Mouse (Mus musculus) bone marrow, adult 2 months (tissue): ENCODE data around the gene Dnaja4. TPM values are rescaled to one million over a fixed set of nuclear protein-coding genes. Genes with fewer than 3 reads are reported as not detected.

Experiments used
- H3K27ac ChIP-seq: fragments of 200-500 bp; 2 replicates; pipeline ENCODE4 v1.5.1; 2012; ENCODE audit warnings: low read depth, mild to moderate bottlenecking, control low read depth, inconsistent platforms, low read length; ENCODE audit not compliant: control insufficient read depth, poor library complexity, insufficient read depth
- H3K4me1 ChIP-seq: fragments of 200-500 bp; 2 replicates; pipeline ENCODE4 v1.6.1; 2011; ENCODE audit warnings: low read length; ENCODE audit not compliant: control insufficient read depth, insufficient read depth
- H3K4me3 ChIP-seq: fragments of 200-500 bp; replicated peaks from 2 replicates; pipeline ENCODE3; 2011; ENCODE audit warnings: mild to moderate bottlenecking, low read depth, low read length, control low read depth; ENCODE audit not compliant: control insufficient read depth
- CTCF ChIP-seq: fragments of 200-500 bp; IDR thresholded peaks from 2 replicates; pipeline ENCODE4 v1.5.1; 2011; ENCODE audit warnings: low read length, control low read depth; ENCODE audit not compliant: control insufficient read depth, insufficient read depth
- POLR2A ChIP-seq: fragments of 200-500 bp; IDR thresholded peaks from 2 replicates; pipeline ENCODE4 v1.6.1; 2011; ENCODE audit warnings: low read depth, mild to moderate bottlenecking, control low read depth, low read length, borderline replicate concordance; ENCODE audit not compliant: control insufficient read depth
- WGBS: fragments of 180-500 bp; shearing (Covaris S2); methylation state at CpG from one replicate; pipeline ENCODE4 v1.1.7; 2018; 5-methylcytosine and 5-hydroxymethylcytosine counted together
- polyA plus RNA-seq: library from polyadenylated mRNA; stranded (reverse); fragments of >200 nt; gene quantifications from 2 replicates; pipeline ENCODE4 v1.2.4, GENCODE M21; 2011; ENCODE audit warnings: low replicate concordance; ENCODE audit not compliant: missing spikeins, insufficient read depth, insufficient read length

The Dnaja4 gene
- polyA plus RNA-seq, 1 experiment, result 26.9 TPM

DNA sequence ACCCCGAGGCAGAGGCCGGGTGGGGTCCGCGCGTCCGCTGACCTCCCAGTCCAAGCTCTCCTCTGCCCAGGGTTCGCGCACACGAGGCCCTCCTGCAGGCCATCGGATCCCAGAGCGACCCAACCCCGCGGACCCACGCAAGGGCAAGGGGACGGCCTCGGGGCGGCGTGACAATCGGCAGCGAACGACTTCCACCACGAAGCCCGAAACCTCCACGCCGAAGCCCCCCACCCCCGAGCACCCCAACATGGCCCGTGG lies 343 bp downstream of the Dnaja4 start:
- peak overlapping the region; percentile 78 for H3K27ac ChIP-seq
- peak overlapping the region; percentile 62 for H3K4me3 ChIP-seq
- TF ChIP-seq POLR2A (no peak), CTCF (no peak)
- 7% methylated on average over 27 of the region's 27 CpGs for WGBS
- H3K4me1 ChIP-seq, result no peaks in the 10 kb centered on the region

DNA sequence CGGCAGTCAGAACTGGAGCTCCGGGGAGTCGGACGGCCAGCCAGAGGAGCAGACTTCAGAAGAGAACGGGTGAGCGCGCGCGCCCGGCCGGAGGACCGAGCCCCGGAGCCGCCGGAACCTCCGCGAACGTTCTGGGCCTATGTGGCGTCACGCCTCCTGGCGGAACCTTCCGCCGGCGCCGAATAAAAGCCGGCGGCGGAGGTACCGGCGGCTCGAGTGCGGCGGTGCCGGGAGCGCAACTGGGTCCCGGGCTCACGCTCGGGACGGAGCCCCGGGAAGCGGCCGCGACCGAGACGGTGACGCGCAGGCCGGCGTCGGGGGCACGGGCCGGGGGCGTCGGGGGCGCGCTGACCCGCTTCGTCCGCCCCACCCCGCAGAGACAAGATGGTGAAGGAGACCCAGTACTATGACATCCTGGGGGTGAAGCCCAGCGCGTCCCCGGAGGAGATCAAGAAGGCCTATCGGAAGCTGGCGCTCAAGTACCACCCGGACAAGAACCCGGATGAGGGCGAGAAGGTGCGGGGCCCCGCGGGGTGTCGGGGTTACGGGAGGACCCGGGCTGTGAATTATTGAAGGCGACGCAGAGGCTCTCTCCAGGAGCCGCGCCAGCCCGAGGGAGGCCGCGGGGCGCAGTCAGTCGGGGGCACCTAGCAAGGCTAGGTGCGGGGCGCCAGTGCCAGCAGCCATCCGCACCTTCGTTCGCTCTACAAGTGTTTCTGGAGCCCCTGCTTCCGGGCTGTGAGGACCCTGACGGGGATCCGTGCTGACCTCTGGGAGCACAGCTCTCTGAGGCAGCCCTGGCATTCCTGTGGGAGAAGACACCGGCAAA lies 886 bp downstream of the Dnaja4 start:
- H3K27ac ChIP-seq, result peak overlapping the region; percentile 78
- H3K4me3 ChIP-seq, result peak overlapping the region; percentile 62
- no peaks in the 10 kb centered on the region; the same call in 1 of the 2 replicates for H3K4me1 ChIP-seq
- TF ChIP-seq CTCF (no peak), POLR2A (peak; percentile 66; the same call in 1 of the 2 replicates)
- under 1% methylated on average over 92 of the region's 92 CpGs for WGBS

- peak overlapping the region; percentile 78 for H3K27ac ChIP-seq
- H3K4me3 ChIP-seq, result peak overlapping the region; percentile 62
- WGBS, result 11% methylated on average over 9 of the region's 9 CpGs
- no peaks in the 10 kb centered on the region; the same call in 1 of the 2 replicates for H3K4me1 ChIP-seq
- TF ChIP-seq POLR2A, result no peak
- no peak for TF ChIP-seq CTCF
Observed at GRCm38 (mm10) chr9:54700174-54700475, 1.5 kb downstream of the Dnaja4 start.

GRCm38 (mm10) chr9:54700746-54701145 lies 2.1 kb downstream of the Dnaja4 start:
- Histone ChIP-seq H3K4me1 (no peaks in the 10 kb centered on the region; the same call in 1 of the 2 replicates), H3K27ac (no peak overlapping the region), H3K4me3 (peak overlapping the region; percentile 52)
- no peak for TF ChIP-seq CTCF
- no peak for TF ChIP-seq POLR2A
- WGBS, result 83% methylated on average over 7 of the region's 7 CpGs

DNA sequence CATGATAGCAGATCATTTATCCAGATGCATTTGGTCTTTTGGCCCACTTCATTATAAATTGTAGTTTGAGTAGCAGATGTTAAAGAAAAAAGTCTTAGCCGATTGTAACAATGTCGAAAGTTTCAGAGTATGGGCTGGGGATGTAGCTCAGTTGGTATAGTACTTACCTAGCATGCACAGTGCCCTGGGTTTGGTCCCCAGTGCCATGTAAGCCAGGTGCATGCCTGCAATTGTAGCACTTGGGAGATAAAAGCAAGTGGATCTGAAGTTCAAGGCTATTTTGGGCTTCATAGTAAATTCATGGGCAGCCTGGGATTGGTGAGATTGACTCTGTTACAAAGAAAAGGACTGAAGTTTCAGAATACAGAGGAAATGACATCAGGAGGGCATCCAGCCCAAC lies 3.9 kb downstream of the Dnaja4 start:
- H3K4me1 ChIP-seq, result no peaks in the 10 kb centered on the region; the same call in 1 of the 2 replicates
- TF ChIP-seq POLR2A (no peak), CTCF (no peak)
- no peak overlapping the region for H3K4me3 ChIP-seq
- H3K27ac ChIP-seq, result no peak overlapping the region
- 93% methylated on average over 2 of the region's 2 CpGs for WGBS

GRCm38 (mm10) chr9:54704361-54704760 lies 5.7 kb downstream of the Dnaja4 start:
- 52% methylated on average over 5 of the region's 5 CpGs for WGBS
- Histone ChIP-seq H3K4me3 (no peak overlapping the region), H3K4me1 (no peaks in the 10 kb centered on the region; the same call in 1 of the 2 replicates), H3K27ac (no peak overlapping the region)
- no peak for TF ChIP-seq POLR2A
- TF ChIP-seq CTCF, result no peak

- TF ChIP-seq CTCF (no peak), POLR2A (no peak)
- H3K27ac ChIP-seq, result no peak overlapping the region
- H3K4me3 ChIP-seq, result no peak overlapping the region
- no peaks in the 10 kb centered on the region; the same call in 1 of the 2 replicates for H3K4me1 ChIP-seq
- WGBS, result 53% methylated on average over 1 of the region's 1 CpGs
Observed at GRCm38 (mm10) chr9:54705561-54705960, 6.9 kb downstream of the Dnaja4 start.

GRCm38 (mm10) chr9:54707288-54707999 lies 8.8 kb downstream of the Dnaja4 start:
- Histone ChIP-seq H3K4me1 (no peaks in the 10 kb centered on the region; the same call in 1 of the 2 replicates), H3K27ac (no peak overlapping the region), H3K4me3 (no peak overlapping the region)
- TF ChIP-seq CTCF, result no peak
- no peak for TF ChIP-seq POLR2A
- WGBS, result 79% methylated on average over 8 of the region's 8 CpGs

DNA sequence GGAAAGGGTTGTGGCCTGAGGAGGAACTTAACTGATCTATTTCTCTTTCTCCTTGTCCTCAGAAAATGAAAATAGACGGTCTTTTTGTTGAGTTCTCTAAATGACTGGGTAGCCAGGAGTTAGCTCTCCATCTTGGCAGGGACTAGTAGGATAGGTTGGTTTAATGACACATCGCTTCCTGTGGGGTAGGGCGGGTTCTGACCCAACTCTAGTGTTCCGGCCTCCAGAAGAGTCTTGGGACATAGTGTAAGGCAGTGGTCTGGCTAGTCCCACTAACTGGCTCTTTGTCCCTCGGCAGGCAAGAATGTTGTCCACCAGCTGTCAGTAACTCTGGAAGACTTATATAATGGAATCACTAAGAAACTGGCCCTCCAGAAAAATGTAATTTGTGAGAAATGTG lies 9.4 kb downstream of the Dnaja4 start:
- no peak overlapping the region for H3K27ac ChIP-seq
- H3K4me1 ChIP-seq, result no peaks in the 10 kb centered on the region; the same call in 1 of the 2 replicates
- H3K4me3 ChIP-seq, result no peak overlapping the region
- 83% methylated on average over 5 of the region's 5 CpGs for WGBS
- TF ChIP-seq POLR2A, result no peak
- TF ChIP-seq CTCF, result no peak
